Mouse (Mus musculus): ENCODE measurements around the gene Fam166a.

DNA sequence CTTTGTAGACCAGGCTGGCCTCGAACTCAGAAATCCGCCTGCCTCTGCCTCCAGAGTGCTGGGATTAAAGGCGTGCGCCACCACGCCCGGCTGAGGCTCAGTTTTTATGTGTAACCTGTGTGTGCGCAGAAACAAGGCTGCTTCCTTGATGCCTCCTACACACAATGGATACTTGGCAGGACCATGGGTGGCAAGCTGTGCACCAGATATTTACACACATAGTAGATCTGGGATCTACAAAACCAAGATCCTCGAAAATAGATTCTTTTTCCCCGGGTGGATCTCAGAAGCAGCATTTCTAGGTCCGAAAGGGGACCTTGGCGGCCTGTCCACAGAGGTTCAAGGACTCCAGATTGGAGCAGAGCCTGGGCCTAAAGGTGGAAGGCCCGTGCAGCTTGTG is 43.3 kb downstream of the Fam166a start:
- TF ChIP-seq POLR2A (IDR thresholded peaks at IDR 0.05; ENCODE audit: borderline replicate concordance, insufficient read depth, low read length): no peak
- no peak for TF ChIP-seq CTCF (IDR thresholded peaks at IDR 0.05; ENCODE audit: borderline replicate concordance, insufficient read depth, low read depth, low read length)
